Mouse (Mus musculus) neural tube, embryonic 11.5 days (tissue): ENCODE data around the gene Myrfl. TPM values are rescaled to one million over a fixed set of nuclear protein-coding genes. Genes with fewer than 3 reads are reported as not detected.

Source experiments
- ATAC-seq: fragments of 200-750 bp; cut with Nextera tagmentation; 2 replicates; pipeline ENCODE4 v1.8.0; 2017; ENCODE audit warnings: moderate number of reproducible peaks, mild to moderate bottlenecking, moderate TSS enrichment, moderate library complexity; ENCODE audit not compliant: insufficient read depth, low FRiP score, low TSS enrichment
- DNase-seq: peaks from one replicate; pipeline ENCODE4 v3.0.0-alpha.2; 2015; ENCODE audit warnings: low spot score
- H3K27ac ChIP-seq: fragments of 300-500 bp; sonication (generic); 2 replicates; pipeline ENCODE4 v1.5.1; 2014; ENCODE audit warnings: low read depth, mild to moderate bottlenecking, low read length
- H3K27me3 ChIP-seq: fragments of 300-500 bp; sonication (generic); 2 replicates; pipeline ENCODE4 v1.6.1; 2014; ENCODE audit warnings: mild to moderate bottlenecking, low read length, mixed read lengths; ENCODE audit not compliant: control insufficient read depth, insufficient read depth
- H3K36me3 ChIP-seq: fragments of 300-500 bp; sonication (generic); 2 replicates; pipeline ENCODE4 v1.6.1; 2014; ENCODE audit warnings: mild to moderate bottlenecking, low read length, moderate library complexity, mixed read lengths; ENCODE audit not compliant: control insufficient read depth, insufficient read depth
- H3K4me1 ChIP-seq: fragments of 300-500 bp; sonication (generic); 2 replicates; pipeline ENCODE4 v1.6.1; 2014; ENCODE audit warnings: low read length, mixed read lengths; ENCODE audit not compliant: control insufficient read depth, insufficient read depth
- H3K4me2 ChIP-seq: fragments of 300-500 bp; sonication (generic); 2 replicates; pipeline ENCODE4 v1.6.1; 2014; ENCODE audit warnings: low read depth, mild to moderate bottlenecking, moderate library complexity
- H3K4me3 ChIP-seq: fragments of 300-500 bp; sonication (generic); 2 replicates; pipeline ENCODE4 v1.5.1; 2014; ENCODE audit warnings: low read depth, low read length
- H3K9ac ChIP-seq: fragments of 300-500 bp; sonication (generic); 2 replicates; pipeline ENCODE4 v1.6.1; 2014; ENCODE audit warnings: mild to moderate bottlenecking, low read length
- H3K9me3 ChIP-seq: fragments of 300-500 bp; sonication (generic); 2 replicates; pipeline ENCODE4 v1.6.1; 2016; ENCODE audit warnings: low read length; ENCODE audit not compliant: control insufficient read depth
- WGBS: fragments of 180-500 bp; shearing (Covaris S2); extraction: QIAGEN DNeasy Blood & Tissue Kit; methylation state at CpG from one replicate; pipeline ENCODE4 v1.1.7; 2014; 5-methylcytosine and 5-hydroxymethylcytosine counted together
- polyA plus RNA-seq: library from polyadenylated mRNA; unstranded; fragments of >200 nt; fragmentation: Nextera tagmentation; extraction: Ambion mirVana; gene quantifications from 2 replicates; pipeline ENCODE4 v1.2.1, GENCODE M21; 2014

Myrfl gene
- 0.46 and 0.49 TPM in 2 replicates for polyA plus RNA-seq

DNA sequence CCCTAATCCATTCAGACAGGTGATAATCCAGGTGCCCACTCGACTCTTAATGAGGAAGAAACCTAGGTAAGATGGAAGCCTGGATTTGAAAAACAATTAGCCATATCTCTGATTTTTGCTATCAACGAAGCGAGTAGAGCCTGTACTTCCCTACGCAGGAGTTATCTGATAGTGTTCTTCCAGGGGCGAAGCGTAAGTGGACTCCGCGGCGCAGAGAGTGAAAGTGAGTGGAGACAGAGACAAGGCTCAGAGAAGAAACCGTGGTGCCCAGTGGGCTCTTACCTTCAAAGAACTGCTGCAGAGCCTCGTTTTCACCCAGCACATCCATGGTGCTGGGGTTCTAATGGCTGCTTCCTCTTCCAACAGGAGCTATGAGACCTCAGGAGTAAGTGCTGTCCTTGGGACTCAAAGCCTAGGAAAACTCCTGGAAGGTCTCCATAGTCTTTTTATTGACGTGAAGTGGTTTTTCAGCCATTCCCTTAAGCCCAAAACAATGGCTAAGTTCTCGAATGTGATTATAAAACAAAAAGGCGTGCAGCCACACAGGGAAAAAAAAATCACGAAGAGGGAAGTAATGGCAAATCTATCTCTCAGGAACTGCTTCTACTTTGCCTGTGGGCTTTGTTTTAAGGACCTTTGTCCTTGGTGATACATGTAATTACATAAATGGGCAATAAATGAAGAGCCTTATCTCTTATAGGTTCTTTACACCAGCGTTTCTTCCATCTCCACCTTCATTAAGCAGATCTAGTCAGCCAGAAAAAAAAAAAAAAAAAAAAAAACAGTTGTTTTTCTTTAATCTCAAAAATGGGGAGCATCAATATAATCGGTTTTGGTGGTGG is at the start of gene Myrfl:
Gene Myrfl (minus strand): TSS at position 584 of the 842 bp plus-strand sequence.
- DNase-seq: no peak
- WGBS: 88% methylated on average over 17 of the region's 17 CpGs
- H3K27me3 ChIP-seq: no peaks in the 10 kb centered on the region
- no peaks in the 10 kb centered on the region for H3K36me3 ChIP-seq
- H3K9ac ChIP-seq: no peak within 1 kb of the TSS
- no peaks in the 10 kb centered on the region for H3K4me1 ChIP-seq
- ATAC-seq: no peak
- no peak within 1 kb of the TSS for H3K4me2 ChIP-seq
- H3K4me3 ChIP-seq: no peak within 1 kb of the TSS
- H3K9me3 ChIP-seq: no peaks in the 10 kb centered on the region
- no peak within 1 kb of the TSS for H3K27ac ChIP-seq

DNA sequence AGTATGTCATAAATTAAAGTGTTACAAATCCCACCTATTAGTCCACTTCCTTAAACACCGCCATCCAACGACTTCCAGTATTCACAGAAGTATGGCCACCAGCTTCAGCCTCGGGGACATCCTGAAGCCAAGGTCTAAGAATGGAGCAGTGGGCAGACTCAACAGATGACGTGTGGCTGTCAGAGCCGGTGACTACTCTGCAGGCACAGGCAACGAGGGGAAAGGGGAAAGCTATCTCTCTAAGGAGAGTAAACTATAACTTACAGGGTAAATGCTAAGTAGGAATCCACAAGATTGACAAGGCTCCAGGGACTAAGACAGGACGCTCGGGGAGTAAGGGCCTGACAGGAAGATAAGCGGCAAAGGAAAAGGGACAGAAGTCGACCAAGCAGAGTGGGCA is 48.2 kb upstream of the Myrfl start:
- no peak overlapping the region for H3K9ac ChIP-seq
- no peaks in the 10 kb centered on the region for H3K27me3 ChIP-seq
- H3K4me1 ChIP-seq: peaks cover 8% of the 10 kb centered on the region; the same call in 1 of the 2 replicates
- no peak overlapping the region for H3K27ac ChIP-seq
- WGBS: 57% methylated on average over 10 of the region's 10 CpGs
- peaks cover 3% of the 10 kb centered on the region; the same call in 1 of the 2 replicates for H3K36me3 ChIP-seq
- H3K9me3 ChIP-seq: no peaks in the 10 kb centered on the region
- H3K4me3 ChIP-seq: no peak overlapping the region
- DNase-seq (no peak), ATAC-seq (no peak)
- H3K4me2 ChIP-seq: no peak overlapping the region

DNA sequence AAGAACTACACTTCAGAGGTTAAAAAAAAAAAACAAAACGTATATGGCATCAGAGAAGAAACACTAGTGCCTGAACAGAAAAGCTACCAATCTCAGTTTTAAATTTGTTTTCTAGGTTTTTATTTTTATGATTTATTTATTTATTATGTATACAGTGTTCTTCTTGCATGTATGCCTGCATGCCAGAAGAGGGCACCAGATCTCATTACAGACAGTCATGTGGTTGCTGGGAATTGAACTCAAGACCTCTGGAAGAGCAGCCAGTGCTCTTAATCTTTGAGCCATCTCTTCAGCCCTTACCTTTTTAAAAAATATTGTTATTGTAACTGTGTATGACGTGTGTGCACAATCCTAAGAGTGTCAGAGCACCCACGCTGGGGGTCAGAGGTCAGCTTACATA is 47.4 kb upstream of the Myrfl start:
- ATAC-seq (no peak), DNase-seq (no peak)
- Histone ChIP-seq H3K36me3 (peaks cover 4% of the 10 kb centered on the region), H3K4me3 (no peak overlapping the region), H3K27ac (no peak overlapping the region), H3K9me3 (no peaks in the 10 kb centered on the region), H3K4me1 (peaks cover 8% of the 10 kb centered on the region; the same call in 1 of the 2 replicates), H3K9ac (no peak overlapping the region), H3K27me3 (no peaks in the 10 kb centered on the region), H3K4me2 (no peak overlapping the region)
- WGBS: 88% methylated on average over 3 of the region's 3 CpGs

DNA sequence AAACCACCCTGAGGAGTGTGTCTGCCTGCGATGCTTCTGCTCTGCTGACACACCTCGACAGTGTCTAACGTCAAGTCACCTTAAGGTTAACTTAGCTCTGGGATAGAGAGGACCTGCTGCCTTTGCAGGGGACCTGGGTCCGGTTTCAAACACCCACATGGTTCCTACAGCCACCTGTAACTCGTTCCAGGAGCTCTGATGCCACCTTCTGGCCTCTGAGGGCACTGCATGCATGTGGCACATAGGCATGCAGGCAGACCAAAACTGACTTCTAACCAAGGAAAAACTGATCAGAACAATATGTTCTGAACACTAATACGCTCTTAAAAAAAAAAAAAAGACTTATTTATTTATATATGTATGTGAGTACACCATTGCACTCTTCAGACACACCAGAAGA is 46.3 kb upstream of the Myrfl start:
- no peak overlapping the region for H3K4me2 ChIP-seq
- H3K9ac ChIP-seq: no peak overlapping the region
- DNase-seq: no peak
- no peak for ATAC-seq
- no peak overlapping the region for H3K27ac ChIP-seq
- no peak overlapping the region for H3K4me3 ChIP-seq
- peaks cover 3% of the 10 kb centered on the region; the same call in 1 of the 2 replicates for H3K4me1 ChIP-seq
- H3K36me3 ChIP-seq: peaks cover 5% of the 10 kb centered on the region
- 95% methylated on average over 6 of the region's 6 CpGs for WGBS
- no peaks in the 10 kb centered on the region for H3K9me3 ChIP-seq
- no peaks in the 10 kb centered on the region for H3K27me3 ChIP-seq

DNA sequence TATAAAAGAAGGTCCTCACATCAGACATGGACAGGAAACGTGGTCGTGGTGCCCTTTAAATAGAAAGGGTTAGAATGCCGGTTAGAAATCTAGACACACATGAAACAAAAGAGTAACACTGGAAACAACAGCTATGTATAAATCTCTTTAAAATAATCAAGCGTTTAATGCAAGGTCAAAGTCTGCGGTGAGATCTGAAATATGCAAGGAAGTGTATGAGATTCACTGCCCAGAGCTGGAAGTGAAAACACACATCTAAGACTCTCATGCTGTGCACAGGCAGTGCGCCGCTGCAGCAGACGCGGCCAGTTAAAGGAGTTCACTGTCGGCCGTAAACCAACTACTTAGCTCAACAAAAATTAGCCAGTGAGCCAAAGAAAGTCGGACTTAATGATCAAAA is 38.3 kb upstream of the Myrfl start:
- WGBS: 69% methylated on average over 12 of the region's 12 CpGs

DNA sequence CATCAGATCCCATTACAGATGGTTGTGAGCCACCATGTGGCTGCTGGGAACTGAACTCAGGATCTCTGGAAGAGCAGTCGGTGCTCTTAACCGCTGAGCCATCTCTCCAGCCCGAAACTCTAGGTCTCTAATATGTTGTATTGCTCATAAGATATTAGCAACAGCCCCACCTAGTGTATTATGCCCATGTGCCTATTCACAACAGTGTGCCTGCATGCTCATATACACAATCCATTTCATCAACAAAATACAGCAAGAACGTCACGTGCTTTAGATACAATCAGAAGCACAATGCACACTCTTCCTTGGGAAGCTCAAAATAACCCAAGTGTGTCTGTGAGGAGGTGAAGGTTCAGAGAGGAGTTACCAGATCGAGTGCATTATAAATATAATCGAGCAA is 37.1 kb upstream of the Myrfl start:
- H3K27ac ChIP-seq: no peak overlapping the region
- DNase-seq (no peak), ATAC-seq (no peak)
- WGBS: 97% methylated on average over 7 of the region's 7 CpGs
- no peaks in the 10 kb centered on the region; the same call in 1 of the 2 replicates for H3K36me3 ChIP-seq
- no peak overlapping the region for H3K4me2 ChIP-seq
- H3K27me3 ChIP-seq: no peaks in the 10 kb centered on the region
- H3K9me3 ChIP-seq: no peaks in the 10 kb centered on the region
- H3K9ac ChIP-seq: no peak overlapping the region
- no peak overlapping the region for H3K4me3 ChIP-seq
- H3K4me1 ChIP-seq: no peaks in the 10 kb centered on the region

More for the DNA sequence above, 38.3 kb upstream of the Myrfl start:
- ATAC-seq (no peak), DNase-seq (no peak)
- H3K36me3 ChIP-seq: peaks cover 2% of the 10 kb centered on the region
- no peaks in the 10 kb centered on the region for H3K4me1 ChIP-seq
- no peak overlapping the region for H3K4me3 ChIP-seq
- no peak overlapping the region for H3K4me2 ChIP-seq
- H3K9me3 ChIP-seq: no peaks in the 10 kb centered on the region
- H3K27me3 ChIP-seq: no peaks in the 10 kb centered on the region
- no peak overlapping the region for H3K9ac ChIP-seq
- H3K27ac ChIP-seq: no peak overlapping the region

DNA sequence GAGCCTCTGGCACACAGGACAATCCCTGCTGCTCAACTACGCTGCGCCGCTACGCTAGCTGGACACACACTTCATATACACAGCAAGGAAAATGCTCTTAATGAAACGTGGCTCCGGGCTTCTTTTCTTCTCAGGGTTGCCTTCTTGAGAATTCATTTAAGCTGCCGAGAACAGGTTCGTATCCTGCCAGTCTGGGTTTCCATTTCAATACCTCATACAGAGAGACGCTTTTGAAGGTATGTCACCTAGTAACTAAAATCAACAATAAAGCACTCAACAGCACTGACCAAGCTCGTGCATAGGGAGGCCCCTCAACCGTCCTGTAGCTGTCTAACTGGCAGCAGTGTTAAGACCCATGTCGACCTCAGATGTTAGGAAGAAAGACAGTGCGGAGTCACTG is 35.7 kb upstream of the Myrfl start:
- 84% methylated on average over 13 of the region's 13 CpGs for WGBS
- no peak overlapping the region for H3K9ac ChIP-seq

DNA sequence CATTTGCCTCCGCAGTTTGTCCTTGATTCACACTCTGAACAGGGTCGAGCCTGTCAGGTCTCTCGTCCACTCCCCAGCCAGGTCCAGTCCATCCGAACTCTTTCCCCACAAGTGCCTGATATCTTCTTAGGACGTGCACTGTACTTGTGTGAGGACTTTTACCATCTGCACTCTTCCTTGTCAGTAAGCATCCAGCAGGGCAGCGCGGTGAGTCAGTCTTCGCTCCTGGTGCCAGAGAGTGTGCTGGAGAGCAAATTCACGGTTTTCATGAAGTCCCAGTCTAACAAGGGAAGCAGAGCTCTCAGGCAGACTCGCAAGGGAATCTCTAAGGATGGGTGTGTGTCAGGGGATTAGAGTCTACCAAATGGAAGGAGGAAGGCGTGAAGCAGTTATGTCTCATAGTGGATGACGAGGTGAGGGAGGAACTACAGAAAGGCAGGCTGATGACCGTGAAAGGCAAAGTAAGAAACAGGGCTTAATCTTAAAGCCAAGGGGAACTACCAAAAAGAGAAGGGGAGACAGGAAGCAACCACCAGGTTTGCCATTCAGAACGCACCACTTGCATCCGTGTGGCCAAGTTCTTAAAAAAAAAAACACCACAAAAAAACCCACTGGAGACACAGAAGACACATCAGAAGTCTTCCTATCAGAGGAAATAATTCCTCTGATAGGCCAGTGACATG is 34.9 kb upstream of the Myrfl start:
- Histone ChIP-seq H3K27ac (no peak overlapping the region), H3K9ac (no peak overlapping the region), H3K27me3 (no peaks in the 10 kb centered on the region), H3K9me3 (no peaks in the 10 kb centered on the region), H3K36me3 (peaks cover 2% of the 10 kb centered on the region; the same call in 1 of the 2 replicates), H3K4me3 (no peak overlapping the region), H3K4me2 (no peak overlapping the region), H3K4me1 (no peaks in the 10 kb centered on the region)
- DNase-seq: no peak
- no peak for ATAC-seq
- 76% methylated on average over 15 of the region's 15 CpGs for WGBS

More for the DNA sequence above, 35.7 kb upstream of the Myrfl start:
- Histone ChIP-seq H3K4me1 (no peaks in the 10 kb centered on the region), H3K4me3 (no peak overlapping the region), H3K36me3 (no peaks in the 10 kb centered on the region; the same call in 1 of the 2 replicates), H3K27ac (no peak overlapping the region), H3K4me2 (no peak overlapping the region), H3K27me3 (no peaks in the 10 kb centered on the region), H3K9me3 (no peaks in the 10 kb centered on the region)
- DNase-seq: no peak
- no peak for ATAC-seq
